Mouse (Mus musculus) MEL-GATA-1-ER (cell line): ENCODE data around the gene Gpat2.

Experiments
- DNase-seq: peaks from one replicate; pipeline ENCODE4 v3.0.0-alpha.2; 2012; ENCODE audit warnings: low read depth; ENCODE audit errors: extremely low read depth

Gene Gpat2

DNA sequence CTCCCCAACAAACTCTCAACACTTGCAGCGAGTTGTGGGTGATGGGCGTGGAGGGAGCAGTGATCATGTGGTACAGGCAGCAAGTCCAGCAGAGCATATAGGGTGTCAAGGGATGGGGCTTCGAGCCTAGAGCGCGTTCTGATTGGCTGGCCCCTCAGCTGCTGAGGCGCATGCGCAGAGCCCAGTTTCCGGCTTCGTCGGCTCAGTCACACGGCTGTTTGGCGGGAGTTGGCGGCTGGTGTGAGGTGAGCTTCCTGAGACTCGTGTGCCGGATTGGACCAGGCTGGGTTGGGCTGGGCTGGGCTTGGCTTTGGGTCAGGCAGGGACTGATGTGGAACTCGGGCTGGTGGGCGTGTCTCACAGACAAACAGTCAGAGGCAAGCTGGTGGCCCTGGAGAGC is at the start of gene Gpat2:
Gene Gpat2, plus strand, starts transcription at position 223 of the 400 bp plus-strand sequence.
- DNase-seq = no peak

DNA sequence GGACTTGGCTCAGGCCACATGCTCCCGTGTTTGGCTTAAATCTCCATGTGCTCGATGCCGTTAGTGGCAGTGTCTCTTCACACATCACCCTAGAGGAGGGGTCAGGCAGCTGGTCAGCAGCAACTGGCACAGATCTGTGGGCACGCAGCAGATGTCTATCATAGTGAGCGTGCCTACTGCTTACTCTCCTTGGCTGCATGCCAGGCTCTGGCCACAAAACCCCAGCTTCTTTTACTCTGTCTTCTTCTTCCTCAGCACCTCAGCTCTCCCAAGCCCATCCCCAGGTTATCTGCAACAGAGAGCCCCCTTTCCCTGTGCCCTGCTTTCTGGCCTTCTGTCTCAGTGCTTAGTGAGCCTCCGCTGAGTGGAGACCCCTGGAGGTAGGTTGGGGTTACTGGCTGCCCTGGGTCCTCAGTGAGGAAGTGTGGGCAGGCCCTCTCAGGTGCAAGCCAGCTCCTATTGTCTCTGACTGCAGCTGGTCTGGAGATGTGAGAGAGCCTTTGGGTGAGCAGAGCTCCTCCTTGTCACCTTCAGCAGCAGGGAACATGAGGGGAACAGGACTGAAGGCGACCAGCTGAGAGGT is 49.1 kb upstream of the Gpat2 start:
- DNase-seq = no peak

DNA sequence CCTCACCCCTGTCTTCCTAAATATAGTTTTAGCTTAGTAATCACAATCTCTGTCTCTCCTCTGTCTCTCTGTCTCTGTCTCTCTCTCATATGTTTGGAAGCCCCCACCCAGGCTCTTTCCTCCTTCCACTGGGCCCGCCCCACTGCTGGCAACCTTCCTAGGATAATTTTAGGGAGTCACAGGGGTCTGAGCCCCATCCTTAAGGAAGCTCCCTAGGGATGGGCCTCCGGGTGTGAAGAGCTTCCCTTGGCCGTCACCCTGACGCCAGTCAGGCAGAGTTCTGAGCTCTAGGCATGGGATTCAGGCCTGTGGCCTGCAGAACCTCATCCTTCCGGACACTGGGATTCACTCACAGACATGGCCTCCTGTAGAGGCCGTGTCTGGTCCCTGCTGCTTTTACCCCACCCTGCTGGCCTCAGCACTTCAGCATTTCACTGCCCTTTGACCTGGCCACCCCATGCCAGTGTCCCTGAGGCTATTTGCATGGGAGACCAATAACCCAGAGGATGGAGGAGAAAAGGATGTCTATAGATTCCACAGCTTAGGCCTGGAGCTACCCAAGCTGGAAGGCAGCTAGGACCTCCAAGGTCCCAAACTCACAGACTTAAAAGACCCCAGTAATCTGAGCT is 48.5 kb upstream of the Gpat2 start:
- DNase-seq = no peak

DNA sequence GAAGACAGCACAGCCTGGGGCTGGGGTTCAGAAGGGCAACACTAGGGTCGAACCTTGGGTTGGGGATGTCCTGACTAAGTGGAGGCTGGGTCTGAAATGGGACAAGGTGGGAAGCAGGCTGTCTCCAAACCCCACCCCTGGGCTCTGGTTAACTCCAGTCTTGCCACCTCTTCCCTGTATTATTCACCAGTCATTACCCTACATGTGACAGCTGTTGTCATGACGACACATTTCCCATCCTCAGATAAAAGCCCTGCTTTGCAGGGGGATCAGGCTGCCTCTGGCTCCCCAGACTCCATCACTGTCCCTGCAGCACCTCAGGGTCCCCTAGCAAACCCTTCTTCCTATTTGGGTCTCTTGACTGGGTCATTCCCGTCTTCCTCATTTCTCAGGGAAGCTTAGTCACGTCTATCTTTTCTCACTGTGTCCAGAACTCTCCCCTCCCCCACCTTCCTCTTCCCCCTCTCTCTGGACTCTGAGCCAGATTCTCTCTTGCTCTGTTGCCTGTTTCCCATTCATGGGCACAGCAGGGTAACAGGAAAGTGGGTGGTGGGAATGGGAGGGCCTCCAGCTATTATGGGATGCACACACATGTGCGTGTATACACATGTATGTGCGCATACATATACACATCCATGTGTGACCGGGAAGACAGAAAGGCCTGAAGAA is 46.9 kb upstream of the Gpat2 start:
- peak; percentile 19 for DNase-seq

DNA sequence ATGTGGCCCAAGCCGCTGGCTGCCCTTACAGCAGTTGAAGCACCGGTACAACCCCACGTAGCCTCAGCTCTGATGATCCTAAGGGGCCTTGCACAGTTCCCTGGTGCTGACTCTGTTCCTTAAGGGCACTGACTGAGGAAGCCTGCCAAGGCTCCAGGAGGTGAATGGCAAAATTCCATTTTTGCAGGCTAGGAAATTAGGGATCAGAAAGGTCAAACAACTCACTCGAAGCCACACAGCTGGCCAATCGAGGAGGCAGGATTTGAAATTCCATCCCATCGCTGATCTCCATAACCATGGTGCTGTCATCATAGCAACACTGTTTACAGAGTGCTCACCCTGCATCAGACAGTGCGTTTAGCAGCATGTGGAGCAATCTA is 46.4 kb upstream of the Gpat2 start:
- DNase-seq = no peak

DNA sequence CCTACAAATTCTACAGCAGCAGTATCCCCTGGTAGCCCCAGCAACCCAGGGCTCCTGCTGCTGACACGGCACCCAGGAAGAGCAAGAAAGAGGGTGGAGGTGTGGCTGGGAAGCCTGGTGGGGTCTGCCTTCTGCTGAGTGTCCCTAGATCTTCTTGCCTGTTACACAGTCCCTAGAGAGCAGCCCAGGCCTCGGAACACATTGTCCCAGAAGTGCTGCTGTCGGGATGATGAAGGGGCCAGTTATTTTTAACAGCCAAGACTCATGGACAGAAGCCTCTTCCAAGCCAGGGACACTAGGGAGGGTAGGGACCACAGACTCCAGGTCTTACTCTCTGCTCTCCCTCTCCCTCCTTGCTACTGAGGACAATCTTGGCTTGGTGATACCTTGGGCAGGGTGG is 45.7 kb upstream of the Gpat2 start:
- DNase-seq = no peak

DNA sequence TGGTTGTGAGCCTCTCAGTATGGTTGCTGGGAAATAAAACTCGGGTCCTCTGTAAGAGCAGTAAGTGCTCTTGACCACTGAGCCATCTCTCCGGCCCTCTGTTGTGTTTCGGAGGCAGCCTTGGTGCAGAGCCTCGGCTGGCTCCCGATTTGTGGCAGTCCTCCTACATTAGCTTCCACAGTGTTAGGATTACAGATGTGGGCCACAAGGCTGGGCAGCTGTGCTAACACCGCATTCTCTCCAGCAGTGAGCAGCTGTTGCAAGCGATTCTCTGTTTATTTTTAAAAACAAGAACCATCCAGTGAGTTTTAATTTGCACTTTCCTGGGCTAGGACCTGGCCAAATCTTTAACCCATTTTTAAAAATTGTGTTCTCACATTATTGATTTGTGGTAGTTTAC is 41.1 kb upstream of the Gpat2 start:
- no peak for DNase-seq

DNA sequence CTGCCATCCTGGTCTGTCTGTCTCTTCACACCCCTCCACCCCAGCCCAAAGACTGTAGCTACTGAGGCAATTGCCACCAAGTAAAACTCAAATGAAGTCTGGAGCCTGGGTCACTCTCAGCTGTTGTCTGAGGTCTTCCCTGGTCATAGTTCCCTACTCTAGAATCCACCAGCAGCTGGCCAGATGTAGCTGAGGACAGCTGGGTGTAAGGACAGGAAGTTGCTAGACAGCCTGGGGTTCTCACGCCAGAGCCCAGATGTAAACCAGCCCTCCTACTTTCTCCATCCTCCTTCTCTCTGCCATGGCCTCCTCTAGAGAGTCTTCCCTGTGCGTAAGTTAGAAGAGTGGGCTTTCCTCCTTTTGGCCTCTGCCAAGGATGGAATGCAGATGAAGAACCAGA is 37.5 kb upstream of the Gpat2 start:
- DNase-seq = no peak

DNA sequence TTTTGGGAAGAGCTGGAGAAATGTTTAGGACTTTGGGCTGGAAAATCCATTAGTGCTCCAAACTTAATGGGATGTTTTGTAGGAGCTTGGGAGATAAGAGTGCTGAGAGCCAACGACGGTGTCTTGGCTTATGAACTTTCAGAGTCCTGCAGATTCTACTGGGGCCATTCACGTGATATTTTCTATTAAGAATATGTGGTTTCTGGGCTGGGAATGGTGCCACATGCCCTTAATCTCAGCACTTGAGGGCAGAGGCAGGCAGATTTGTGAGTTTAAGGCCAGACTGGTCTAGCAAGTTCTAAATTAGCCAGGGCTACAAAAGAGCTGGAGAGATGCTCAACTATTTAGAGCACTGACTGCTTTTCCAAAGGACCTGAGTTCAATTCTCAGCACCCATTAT is 34.6 kb upstream of the Gpat2 start:
- no peak for DNase-seq

DNA sequence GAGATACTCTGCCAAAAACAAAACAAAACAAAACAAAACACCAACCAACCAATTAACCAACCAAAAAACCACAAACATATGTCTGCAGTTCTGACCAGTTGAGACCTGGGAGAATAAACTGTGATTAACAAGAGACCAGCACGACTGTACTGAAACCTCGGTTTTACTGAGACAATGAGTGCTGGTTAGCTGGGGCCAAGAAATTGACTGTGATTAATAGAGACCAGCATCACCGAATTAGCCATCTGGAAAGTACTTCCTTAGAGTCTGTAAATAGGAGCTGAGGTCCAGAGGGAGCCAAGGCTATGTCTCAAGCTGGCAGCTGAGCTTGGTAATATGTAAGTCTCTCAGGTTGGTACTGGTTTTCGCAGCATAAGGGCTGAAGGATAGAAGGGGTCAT is 34.2 kb upstream of the Gpat2 start:
- DNase-seq = no peak

DNA sequence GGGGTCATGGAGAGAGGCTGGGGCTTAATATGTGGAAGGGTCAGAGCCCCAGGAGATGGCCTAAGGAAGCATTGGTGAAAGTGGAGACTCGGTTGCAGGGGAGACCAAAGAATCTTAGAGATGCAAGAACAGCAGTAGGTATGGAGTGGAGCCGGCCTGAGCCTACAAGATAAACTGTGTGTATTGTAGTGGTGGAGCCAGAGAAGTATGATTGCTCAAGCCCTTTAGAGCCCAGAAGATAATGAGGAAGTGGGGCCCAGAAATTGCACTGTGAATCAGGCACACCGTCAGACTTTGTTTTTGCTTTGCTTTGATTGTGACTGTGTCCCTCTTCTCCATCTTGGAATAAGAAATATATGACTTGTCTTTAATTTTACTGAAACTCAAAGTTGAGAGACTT is 33.7 kb upstream of the Gpat2 start:
- DNase-seq = peak; percentile 12

DNA sequence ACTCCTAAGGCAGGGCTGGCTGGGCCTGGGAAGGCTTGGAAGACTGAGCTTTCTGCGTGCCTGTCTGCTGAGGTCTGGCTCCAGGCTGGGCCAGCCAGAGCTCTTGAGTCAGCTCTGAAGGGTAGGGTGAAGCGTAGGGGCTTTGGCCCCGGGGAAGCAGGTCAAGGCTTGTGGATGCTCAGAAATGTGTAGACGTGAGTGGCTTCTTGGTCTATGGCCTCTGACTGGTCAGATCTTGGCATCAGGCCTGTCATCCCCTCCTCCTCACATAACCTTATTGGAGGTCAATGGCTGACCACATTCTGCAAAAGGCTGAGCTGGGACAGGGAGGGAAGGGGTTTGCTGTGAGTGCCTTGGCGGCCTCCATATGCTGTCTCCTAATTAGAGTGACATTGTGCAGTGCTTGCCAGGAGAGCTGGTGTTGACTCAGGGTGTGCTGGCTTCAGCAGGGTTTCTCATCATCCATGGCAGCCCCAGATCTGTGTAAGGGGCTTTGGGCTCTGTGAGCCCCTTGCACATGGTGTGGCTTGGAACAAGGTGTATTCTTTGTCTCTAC is 30.3 kb upstream of the Gpat2 start:
- no peak for DNase-seq

DNA sequence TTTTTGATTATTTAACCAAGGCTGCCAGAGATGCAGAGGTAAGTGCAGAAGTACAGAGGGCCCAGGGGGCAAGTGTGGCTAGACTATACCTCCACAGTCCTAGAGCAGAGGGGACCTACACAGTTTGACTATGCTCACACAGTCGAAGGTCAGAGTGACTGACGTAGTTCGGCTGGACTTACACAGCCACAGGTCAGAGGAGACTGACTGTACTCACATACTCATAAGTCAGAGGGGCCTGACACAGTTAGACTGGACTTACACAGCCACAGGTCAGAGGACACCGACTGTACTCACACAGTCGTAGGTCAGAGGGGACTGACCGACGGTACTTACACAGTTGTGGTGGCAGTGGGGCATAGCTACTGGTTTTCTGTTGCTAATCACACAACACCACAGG is 26.3 kb upstream of the Gpat2 start:
- DNase-seq = no peak

DNA sequence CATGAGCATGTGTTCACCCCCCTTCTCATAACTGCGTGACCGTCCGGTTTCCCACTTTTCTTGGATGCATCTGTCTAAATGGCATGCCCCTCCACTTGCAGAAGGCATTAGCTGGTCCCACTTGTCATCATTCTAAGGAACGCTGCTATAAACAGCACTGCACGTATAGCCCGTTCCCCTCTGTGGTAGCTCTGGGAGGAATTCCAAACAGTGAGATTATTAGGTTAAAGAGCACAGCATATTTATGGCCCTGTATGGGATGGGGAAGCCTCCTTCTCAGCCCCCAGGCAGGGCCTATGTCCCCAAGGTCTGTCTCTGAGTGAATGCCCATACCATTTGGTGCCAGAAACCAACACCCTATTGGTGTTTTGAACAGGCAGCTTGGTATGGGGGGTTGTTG is 13.9 kb upstream of the Gpat2 start:
- DNase-seq = no peak

DNA sequence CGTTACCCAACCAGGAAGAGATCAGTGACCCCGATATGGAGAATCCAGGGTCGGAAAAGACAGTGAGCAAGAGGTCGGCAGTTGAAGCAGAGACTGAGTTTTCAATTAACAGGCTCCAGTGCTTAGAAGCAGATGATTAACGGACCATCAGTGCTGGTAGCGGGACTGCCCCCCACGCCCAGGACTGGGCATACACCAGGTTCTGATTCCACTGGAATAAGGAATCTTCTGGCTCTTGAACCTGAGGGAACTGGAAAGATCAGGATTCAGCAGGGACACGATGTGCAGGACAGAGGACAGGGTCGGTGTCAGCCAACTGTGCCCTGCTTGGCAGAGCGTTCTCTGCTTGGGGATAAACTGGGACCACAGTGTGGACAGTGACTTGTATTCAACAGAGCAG is 9.2 kb upstream of the Gpat2 start:
- no peak for DNase-seq

DNA sequence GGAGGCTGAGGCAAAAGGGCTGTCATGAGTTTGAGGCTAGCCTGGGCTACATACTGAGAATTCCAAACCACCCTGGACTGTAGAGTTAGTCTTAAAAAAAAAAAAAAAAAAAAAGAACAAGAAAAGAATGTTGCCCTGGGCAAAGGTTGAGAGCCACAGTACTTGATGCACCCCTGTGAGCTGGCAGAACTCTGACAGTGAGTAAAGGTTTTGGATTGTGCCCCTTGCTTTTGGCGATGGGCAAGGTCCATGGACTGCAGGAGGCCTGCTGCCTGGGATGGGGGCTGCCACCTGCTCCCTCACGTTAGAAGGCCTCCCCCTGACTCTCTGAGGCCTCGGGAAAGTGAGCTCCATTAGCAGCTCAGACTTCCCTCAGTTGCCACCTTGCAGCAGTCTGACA is 8.3 kb upstream of the Gpat2 start:
- no peak for DNase-seq

DNA sequence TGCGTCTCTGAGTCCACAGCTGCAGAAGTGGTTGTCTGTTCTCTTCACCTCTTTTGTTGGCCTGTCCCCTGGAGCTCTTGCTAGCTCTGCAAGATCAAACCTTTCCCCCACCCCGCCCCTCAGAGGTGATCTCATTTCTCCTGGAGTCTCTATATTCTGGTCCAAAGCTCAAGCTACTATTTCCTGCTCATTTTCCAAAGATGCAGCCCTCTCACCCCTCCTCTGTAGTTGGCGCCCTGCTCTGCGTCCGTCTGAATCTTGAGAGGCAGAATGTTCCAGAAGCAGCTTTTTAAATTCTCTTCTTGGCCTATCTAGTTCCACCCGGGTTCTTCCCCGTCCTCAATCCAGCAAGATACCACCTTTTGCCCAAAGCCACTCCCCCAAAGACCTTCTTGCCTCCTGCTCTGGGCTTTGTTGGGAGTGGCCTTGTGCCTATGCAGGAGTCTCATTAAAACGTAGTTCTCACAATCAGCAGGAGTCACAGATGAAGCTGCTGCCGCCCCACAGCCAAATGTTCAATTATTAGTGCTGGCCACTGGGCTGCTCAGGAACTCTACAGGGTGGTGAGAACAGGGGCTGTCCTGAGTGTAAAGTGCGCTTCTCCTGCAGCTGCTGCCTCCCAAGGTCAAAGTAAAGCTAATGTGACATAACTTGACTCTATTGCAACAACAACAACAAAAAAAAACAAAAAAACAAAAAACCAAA is 6.6 kb upstream of the Gpat2 start:
- DNase-seq = no peak

DNA sequence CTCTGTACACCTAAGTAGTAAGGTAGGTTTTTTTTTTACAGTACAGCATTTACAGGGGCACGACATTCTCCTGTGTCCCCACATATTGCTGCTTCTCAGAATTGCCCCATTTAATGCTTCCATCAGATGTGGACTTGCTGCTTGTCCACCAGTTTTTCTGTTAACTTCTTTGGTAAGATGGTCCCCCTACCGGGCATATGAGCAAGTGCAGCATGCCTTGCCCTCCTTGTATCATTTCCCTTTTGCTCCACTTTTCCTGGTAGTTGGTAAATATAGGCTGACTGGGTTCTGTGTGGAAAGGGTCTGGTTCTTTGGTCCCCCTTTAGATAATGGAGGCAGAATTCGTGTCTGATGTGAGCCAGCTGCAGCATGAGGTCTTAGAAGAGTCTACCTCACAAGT is 5.2 kb downstream of the Gpat2 start:
- no peak for DNase-seq

DNA sequence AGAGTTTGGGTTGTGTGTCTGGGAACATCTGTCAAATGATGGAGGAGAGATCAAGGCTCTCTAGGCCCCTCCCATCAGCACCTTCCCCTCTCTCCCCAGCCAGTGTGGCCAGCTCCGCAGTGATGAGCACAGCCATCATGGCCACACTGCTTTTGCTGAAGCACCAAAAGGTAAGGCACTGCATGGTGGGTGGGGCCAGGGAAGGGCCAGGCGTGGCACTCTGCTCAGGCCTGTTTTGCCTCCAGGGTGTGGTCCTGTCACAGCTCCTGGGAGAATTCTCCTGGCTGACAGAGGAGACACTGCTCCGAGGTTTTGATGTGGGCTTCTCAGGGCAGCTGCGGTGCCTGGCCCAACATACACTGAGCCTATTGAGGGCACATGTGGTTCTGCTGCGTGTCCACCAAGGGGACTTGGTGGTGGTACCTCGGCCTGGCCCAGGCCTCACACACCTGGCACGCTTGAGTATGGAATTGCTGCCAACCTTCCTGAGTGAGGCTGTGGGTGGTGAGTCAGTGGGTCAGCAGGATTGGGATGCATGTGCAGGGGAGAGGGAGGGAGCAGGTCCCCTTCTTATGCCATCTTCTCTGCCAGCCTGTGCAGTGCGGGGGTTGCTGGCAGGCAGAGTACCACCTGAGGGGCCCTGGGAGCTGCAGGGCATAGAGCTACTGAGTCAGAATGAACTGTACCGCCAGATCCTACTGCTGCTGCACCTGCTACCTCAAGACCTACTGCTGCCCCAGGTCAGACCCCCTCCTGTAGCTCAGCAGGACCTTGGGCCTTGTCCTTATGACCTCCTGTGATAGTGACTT is 8.7 kb downstream of the Gpat2 start:
- no peak for DNase-seq

DNA sequence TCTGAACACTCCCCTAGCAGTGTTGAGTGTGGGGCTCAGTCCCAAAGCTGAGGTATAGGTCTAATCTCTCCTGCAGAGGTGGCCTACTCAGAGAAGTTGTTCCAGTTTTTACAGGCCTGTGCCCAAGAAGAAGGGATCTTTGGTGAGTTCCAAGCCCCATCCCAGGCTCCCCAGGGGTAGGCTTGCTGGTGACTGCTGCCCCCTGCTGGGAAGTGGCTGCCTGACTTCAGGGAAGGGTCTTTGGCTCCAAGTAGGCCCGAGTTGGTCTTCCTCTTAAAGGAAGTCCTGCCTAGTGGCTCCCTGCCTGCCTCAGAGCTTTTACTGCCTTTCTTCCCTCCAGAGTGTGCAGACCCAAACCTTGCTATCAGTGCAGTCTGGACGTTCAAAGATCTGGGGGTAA is 10.1 kb downstream of the Gpat2 start:
- DNase-seq = no peak

DNA sequence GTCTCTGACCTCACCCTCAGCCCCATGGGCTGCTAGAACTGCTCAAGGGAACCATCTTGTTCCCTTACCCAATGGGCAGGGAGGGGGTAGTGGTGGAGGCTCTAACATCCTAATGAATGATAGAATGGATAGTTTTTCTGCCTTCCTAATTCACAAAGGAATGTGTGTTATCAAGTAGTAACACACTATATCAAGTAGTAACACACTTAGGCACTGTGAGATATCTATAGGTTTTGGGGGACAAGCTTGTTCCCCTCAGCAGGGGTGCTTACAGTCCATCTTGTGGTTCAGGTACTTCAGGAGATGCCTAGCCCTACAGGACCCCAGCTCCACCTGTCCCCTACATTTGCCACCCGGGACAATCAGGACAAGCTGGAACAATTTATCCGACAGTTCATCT is 10.6 kb downstream of the Gpat2 start:
- DNase-seq = no peak
